ENCODE assay signal across 8 mouse cellular contexts in the genomic region with DNA sequence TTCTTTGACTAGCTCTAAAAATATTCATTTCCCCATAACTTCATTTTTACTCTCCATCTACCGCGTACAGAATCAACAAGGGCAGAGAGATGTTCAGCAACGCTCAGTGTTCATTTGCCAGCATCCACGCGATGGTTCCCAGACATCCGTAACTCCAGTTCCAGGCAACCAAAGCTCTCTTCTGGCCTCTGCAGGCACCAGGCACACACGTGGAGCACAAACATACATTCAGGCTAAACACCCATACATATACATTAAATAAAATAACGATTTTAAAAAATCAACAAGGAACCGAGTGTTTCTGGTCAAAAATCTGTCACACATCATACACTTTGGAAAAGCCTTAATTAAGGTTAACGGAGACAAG. TPM values are rescaled to one million over a fixed set of nuclear protein-coding genes. Genes with fewer than 3 reads are reported as not detected.
DNase-seq lines count a peak whose midpoint lies in the region; ATAC-seq and TF ChIP-seq lines count a peak whose summit lies in the region.

No protein-coding gene starts in this region.

- H3K4me2 ChIP-seq in intestine, embryonic 15.5 days (replicated peaks) = peak overlapping the region; percentile 78
- H3K4me2 ChIP-seq in neural tube, embryonic 14.5 days (ENCODE audit: low read depth, low read length) = peak overlapping the region; percentile 71

- WGBS in embryonic facial prominence, embryonic 10.5 days = 25% methylated on average over 10 of the region's 10 CpGs
- WGBS in intestine, embryonic 15.5 days = 21% methylated on average over 10 of the region's 10 CpGs
- 15% methylated on average over 10 of the region's 10 CpGs for WGBS in neural tube, embryonic 14.5 days

- H3K4me3 ChIP-seq in layer of hippocampus, adult 2 months = peak overlapping the region; percentile 92
- peak overlapping the region; percentile 85 for H3K4me3 ChIP-seq in embryonic facial prominence, embryonic 10.5 days
- peak overlapping the region; percentile 84 for H3K4me3 ChIP-seq in intestine, embryonic 15.5 days (replicated peaks)
- peak overlapping the region; percentile 66 for H3K4me3 ChIP-seq in neural tube, embryonic 14.5 days (ENCODE audit: low read depth, low read length)

- H3K9ac ChIP-seq in intestine, embryonic 15.5 days = no peak overlapping the region
- peak overlapping the region; percentile 74; the same call in 1 of the 2 replicates for H3K9ac ChIP-seq in neural tube, embryonic 14.5 days (replicated peaks; ENCODE audit: low read depth, low read length)

- H3K27ac ChIP-seq in layer of hippocampus, adult 2 months = peak overlapping the region; percentile 97; the same call in 1 of the 2 replicates
- H3K27ac ChIP-seq in embryonic facial prominence, embryonic 10.5 days (replicated peaks) = no peak overlapping the region
- no peak overlapping the region for H3K27ac ChIP-seq in intestine, embryonic 15.5 days
- H3K27ac ChIP-seq in neural tube, embryonic 14.5 days (ENCODE audit: low read depth, low read length) = no peak overlapping the region

- peaks cover 30% of the 10 kb centered on the region for H3K4me1 ChIP-seq in embryonic facial prominence, embryonic 10.5 days
- peaks cover 10% of the 10 kb centered on the region; the same call in 1 of the 2 replicates for H3K4me1 ChIP-seq in intestine, embryonic 15.5 days (replicated peaks)
- peaks cover 9% of the 10 kb centered on the region; the same call in 1 of the 2 replicates for H3K4me1 ChIP-seq in neural tube, embryonic 14.5 days (ENCODE audit: control insufficient read depth, insufficient read depth, low read length)

- no peak for ATAC-seq in intestine, embryonic 15.5 days
- ATAC-seq in neural tube, embryonic 14.5 days (ENCODE audit: low read depth) = no peak

- no peaks in the 10 kb centered on the region for H3K27me3 ChIP-seq in embryonic facial prominence, embryonic 10.5 days (replicated peaks; ENCODE audit: low read depth, poor library complexity, severe bottlenecking)
- no peaks in the 10 kb centered on the region for H3K27me3 ChIP-seq in intestine, embryonic 15.5 days (replicated peaks)
- H3K27me3 ChIP-seq in neural tube, embryonic 14.5 days (ENCODE audit: control insufficient read depth, insufficient read depth, low read length) = no peaks in the 10 kb centered on the region

- no peak for TF ChIP-seq CTCF in layer of hippocampus, adult 2 months (conservative IDR thresholded peaks at IDR 0.05)

- H3K9me3 ChIP-seq in embryonic facial prominence, embryonic 10.5 days = peaks cover 2% of the 10 kb centered on the region; the same call in 1 of the 2 replicates
- H3K9me3 ChIP-seq in intestine, embryonic 15.5 days = no peaks in the 10 kb centered on the region
- H3K9me3 ChIP-seq in neural tube, embryonic 14.5 days (ENCODE audit: control insufficient read depth, low read length) = no peaks in the 10 kb centered on the region

- H3K36me3 ChIP-seq in embryonic facial prominence, embryonic 10.5 days (replicated peaks) = peaks cover 12% of the 10 kb centered on the region
- H3K36me3 ChIP-seq in intestine, embryonic 15.5 days = no peaks in the 10 kb centered on the region
- no peaks in the 10 kb centered on the region for H3K36me3 ChIP-seq in neural tube, embryonic 14.5 days (ENCODE audit: control insufficient read depth, insufficient read depth, low read length)

- DNase-seq in layer of hippocampus, adult 2 months (ENCODE audit: low spot score in 2 of 2) = peak in 1 of 2 experiments; percentile 35
- no peak for DNase-seq in layer of hippocampus, postnatal 14 days (ENCODE audit: low spot score in 2 of 2)
- peak; percentile 42 for DNase-seq in embryonic facial prominence, embryonic 10.5 days (ENCODE audit: low spot score)
- DNase-seq in right cerebral cortex, postnatal 10 days (ENCODE audit: low spot score in 2 of 2) = no peak
- no peak for DNase-seq in adrenal gland, postnatal 14 days
- no peak for DNase-seq in urinary bladder, postnatal 36 days (ENCODE audit: low spot score in 2 of 2)

RNA-seq across cellular contexts. Expression of gene Arl3, which starts 1.1 kb away (rescaled TPM):
- 100 to 1,000 TPM; 122 to 129 TPM for total RNA-seq in layer of hippocampus, adult 2 months (2021)
- total RNA-seq in layer of hippocampus, postnatal 14 days (2021) = 100 to 1,000 TPM; 111 to 121 TPM
- polyA plus RNA-seq in embryonic facial prominence, embryonic 10.5 days (2016; fragmentation: Nextera tagmentation; extraction: Ambion mirVana) = 196 and 200 TPM in 2 replicates
- polyA plus RNA-seq in intestine, embryonic 15.5 days (2015; fragmentation: Nextera tagmentation; extraction: Ambion mirVana) = 69.9 and 72.4 TPM in 2 replicates
- 134 and 160 TPM in 2 replicates for polyA plus RNA-seq in neural tube, embryonic 14.5 days (2014; fragmentation: Nextera tagmentation; extraction: Ambion mirVana)
- total RNA-seq in adrenal gland, postnatal 14 days (2021) = 57.0 and 60.7 TPM in 2 replicates

RNA-seq across cellular contexts. Expression of gene Sfxn2, which starts 1.3 kb away (rescaled TPM):
- total RNA-seq in layer of hippocampus, adult 2 months (2021) = 1 to 10 TPM; 7.4 to 8.3 TPM
- 1 to 10 TPM; 8.2 to 8.3 TPM for total RNA-seq in layer of hippocampus, postnatal 14 days (2021)
- 21.0 and 22.6 TPM in 2 replicates for polyA plus RNA-seq in embryonic facial prominence, embryonic 10.5 days (2016; fragmentation: Nextera tagmentation; extraction: Ambion mirVana)
- polyA plus RNA-seq in intestine, embryonic 15.5 days (2015; fragmentation: Nextera tagmentation; extraction: Ambion mirVana) = 18.2 and 20.5 TPM in 2 replicates
- 10.5 and 10.7 TPM in 2 replicates for polyA plus RNA-seq in neural tube, embryonic 14.5 days (2014; fragmentation: Nextera tagmentation; extraction: Ambion mirVana)
- 11.5 and 12.7 TPM in 2 replicates for total RNA-seq in adrenal gland, postnatal 14 days (2021)

RNA-seq across cellular contexts. Expression of gene Wbp1l, which starts 27.0 kb away (rescaled TPM):
- 10 to 100 TPM; 33.5 to 38.0 TPM for total RNA-seq in layer of hippocampus, adult 2 months (2021)
- total RNA-seq in layer of hippocampus, postnatal 14 days (2021) = 10 to 100 TPM; 39.8 to 41.8 TPM
- 50.8 and 57.3 TPM in 2 replicates for polyA plus RNA-seq in embryonic facial prominence, embryonic 10.5 days (2016; fragmentation: Nextera tagmentation; extraction: Ambion mirVana)
- 39.5 and 40.7 TPM in 2 replicates for polyA plus RNA-seq in intestine, embryonic 15.5 days (2015; fragmentation: Nextera tagmentation; extraction: Ambion mirVana)
- polyA plus RNA-seq in neural tube, embryonic 14.5 days (2014; fragmentation: Nextera tagmentation; extraction: Ambion mirVana) = 28.2 and 35.2 TPM in 2 replicates
- total RNA-seq in adrenal gland, postnatal 14 days (2021) = 132 and 137 TPM in 2 replicates
